Comparison of ENCODE assay signal across 20 mouse cellular contexts in genomic region chr2:173084871-173085270, GRCm38 (mm10). TPM values are rescaled to one million over a fixed set of nuclear protein-coding genes. Genes with fewer than 3 reads are reported as not detected.
DNase-seq lines count a peak whose midpoint lies in the region; ATAC-seq and TF ChIP-seq lines count a peak whose summit lies in the region.
"Had no signal": no experiment of that assay in that cellular context is flagged by ENCODE, and none has a peak within 500 bp of the region (broad histone marks: within the 10 kb centered on the region; RNA-seq: fewer than 3 reads in every experiment).

No protein-coding gene starts in this region.

- no peak overlapping the region for H3K9ac ChIP-seq in heart, embryonic 11.5 days (ENCODE audit: low read depth, low read length)
- H3K9ac ChIP-seq: embryonic facial prominence, embryonic 12.5 days; forebrain, embryonic 12.5 days; forebrain, postnatal 0 days; heart, embryonic 15.5 days; hindbrain, embryonic 13.5 days had no signal

- no peaks in the 10 kb centered on the region for H3K9me3 ChIP-seq in heart, embryonic 10.5 days
- no peaks in the 10 kb centered on the region for H3K9me3 ChIP-seq in heart, embryonic 11.5 days (replicated peaks; ENCODE audit: control insufficient read depth, low read length)
- H3K9me3 ChIP-seq: embryonic facial prominence, embryonic 12.5 days; forebrain, embryonic 12.5 days; heart, embryonic 15.5 days; hindbrain, embryonic 13.5 days had no signal

- peaks cover 65% of the 10 kb centered on the region for H3K4me1 ChIP-seq in heart, embryonic 10.5 days
- peaks cover 36% of the 10 kb centered on the region for H3K4me1 ChIP-seq in heart, embryonic 11.5 days (ENCODE audit: control insufficient read depth, insufficient read depth, low read length)
- H3K4me1 ChIP-seq in spleen, adult 2 months (ENCODE audit: control insufficient read depth, insufficient read depth, insufficient read length), result peaks cover 41% of the 10 kb centered on the region; the same call in 1 of the 2 replicates
- H3K4me1 ChIP-seq: forebrain, embryonic 12.5 days had no signal

- H3K36me3 ChIP-seq in heart, embryonic 10.5 days, result no peaks in the 10 kb centered on the region
- H3K36me3 ChIP-seq in heart, embryonic 11.5 days (ENCODE audit: control insufficient read depth, insufficient read depth, low read length), result no peaks in the 10 kb centered on the region
- no peaks in the 10 kb centered on the region for H3K36me3 ChIP-seq in spleen, adult 2 months (ENCODE audit: control insufficient read depth, insufficient read depth, low read length)
- H3K36me3 ChIP-seq: embryonic facial prominence, embryonic 12.5 days; forebrain, embryonic 12.5 days; heart, embryonic 15.5 days; hindbrain, embryonic 13.5 days had no signal

- TF ChIP-seq CTCF in spleen, adult 2 months (IDR thresholded peaks at IDR 0.05; ENCODE audit: extremely low read depth, insufficient read depth, insufficient read length, insufficient replicate concordance), result no peak

- H3K4me3 ChIP-seq in heart, embryonic 10.5 days, result no peak overlapping the region
- no peak overlapping the region for H3K4me3 ChIP-seq in heart, embryonic 11.5 days (ENCODE audit: low read depth, low read length)
- no peak overlapping the region for H3K4me3 ChIP-seq in spleen, adult 2 months (ENCODE audit: extremely low read depth, insufficient read depth, insufficient read length)
- H3K4me3 ChIP-seq: embryonic facial prominence, embryonic 12.5 days; forebrain, embryonic 12.5 days; heart, embryonic 15.5 days; hindbrain, embryonic 13.5 days had no signal

- TF ChIP-seq POLR2A in spleen, adult 2 months (IDR thresholded peaks at IDR 0.05; ENCODE audit: low read depth, low read length), result no peak

- ATAC-seq in heart, embryonic 11.5 days (replicated peaks; ENCODE audit: insufficient number of reproducible peaks, low FRiP score, low TSS enrichment), result no peak
- ATAC-seq: forebrain, postnatal 0 days; hindbrain, postnatal 0 days; Patski had no signal

- WGBS in heart, embryonic 10.5 days, result 95% methylated on average over 11 of the region's 11 CpGs
- WGBS in heart, embryonic 11.5 days (ENCODE audit: insufficient replicate concordance), result 90% methylated on average over 11 of the region's 11 CpGs
- WGBS in spleen, adult 2 months, result 89% methylated on average over 11 of the region's 11 CpGs

- H3K27me3 ChIP-seq in heart, embryonic 10.5 days (ENCODE audit: insufficient read depth, poor library complexity, severe bottlenecking), result no peaks in the 10 kb centered on the region
- H3K27me3 ChIP-seq in heart, embryonic 11.5 days (ENCODE audit: control insufficient read depth, insufficient read depth, low read length), result no peaks in the 10 kb centered on the region
- H3K27me3 ChIP-seq in spleen, adult 2 months (ENCODE audit: control insufficient read depth, insufficient read depth, low read length), result no peaks in the 10 kb centered on the region
- H3K27me3 ChIP-seq: embryonic facial prominence, embryonic 12.5 days; forebrain, embryonic 12.5 days; heart, embryonic 15.5 days; Patski had no signal

- DNase-seq in heart, embryonic 10.5 days (ENCODE audit: low spot score), result no peak
- no peak for DNase-seq in spleen, adult 2 months (ENCODE audit: low read depth in 1 of 2, low spot score in 2 of 2)
- no peak for DNase-seq in spleen, postnatal 36 days (ENCODE audit: low spot score in 2 of 2)
- DNase-seq in induced T-regulatory cell, adult 2 months (ENCODE audit: low read depth), result peak; percentile 61
- DNase-seq in right cerebral cortex, postnatal 25 days, result no peak
- DNase-seq: adrenal gland, postnatal 14 days; cerebellum, adult 11-12 months; cerebellum, adult 9-10 months; cerebellum, postnatal 25 days; forebrain, postnatal 0 days; gastrocnemius, postnatal 14 days; heart, postnatal 14 days had no signal

- no peak overlapping the region for H3K4me2 ChIP-seq in heart, embryonic 11.5 days
- H3K4me2 ChIP-seq: embryonic facial prominence, embryonic 12.5 days; forebrain, embryonic 12.5 days; heart, embryonic 15.5 days; hindbrain, embryonic 13.5 days had no signal

- H3K27ac ChIP-seq in heart, embryonic 10.5 days, result peak overlapping the region; percentile 44
- no peak overlapping the region for H3K27ac ChIP-seq in heart, embryonic 11.5 days (ENCODE audit: low read depth, low read length)
- 0 out of 2 replicates have a peak overlapping the region, but pooled peaks have one; percentile 80 for H3K27ac ChIP-seq in spleen, adult 2 months (ENCODE audit: insufficient read depth, low read length)
- H3K27ac ChIP-seq: embryonic facial prominence, embryonic 12.5 days; forebrain, embryonic 12.5 days; hindbrain, embryonic 13.5 days; hindbrain, postnatal 0 days had no signal

RNA-seq across cellular contexts. Expression of gene Ctcfl, which starts 34.5 kb away (rescaled TPM):
- polyA plus RNA-seq in heart, embryonic 10.5 days (2016; fragmentation: Nextera tagmentation; extraction: Ambion mirVana), result 0.85 and 1.1 TPM in 2 replicates
- polyA plus RNA-seq in heart, embryonic 11.5 days (2014; fragmentation: Nextera tagmentation; extraction: Ambion mirVana), result 0.39 and 0.42 TPM in 2 replicates
- polyA plus RNA-seq in spleen, adult 2 months (2012; rRNA removed), result not detected in 2 replicates
- polyA plus RNA-seq: cortical plate, adult 2 months; hindbrain, postnatal 0 days; Patski had no signal
